Mouse (Mus musculus) spleen, adult 2 months (tissue): ENCODE measurements around the gene Rcn3.

ENCODE experiments used
- CTCF ChIP-seq: fragments of 200-500 bp; IDR thresholded peaks from 2 replicates; pipeline ENCODE4 v1.5.1; 2011; ENCODE audit warnings: mild to moderate bottlenecking, inconsistent platforms; ENCODE audit not compliant: insufficient read depth, insufficient read length, insufficient replicate concordance; ENCODE audit errors: extremely low read depth
- POLR2A ChIP-seq: fragments of 200-500 bp; IDR thresholded peaks from 2 replicates; pipeline ENCODE4 v1.6.1; 2011; ENCODE audit warnings: low read depth, low read length, inconsistent platforms

DNA sequence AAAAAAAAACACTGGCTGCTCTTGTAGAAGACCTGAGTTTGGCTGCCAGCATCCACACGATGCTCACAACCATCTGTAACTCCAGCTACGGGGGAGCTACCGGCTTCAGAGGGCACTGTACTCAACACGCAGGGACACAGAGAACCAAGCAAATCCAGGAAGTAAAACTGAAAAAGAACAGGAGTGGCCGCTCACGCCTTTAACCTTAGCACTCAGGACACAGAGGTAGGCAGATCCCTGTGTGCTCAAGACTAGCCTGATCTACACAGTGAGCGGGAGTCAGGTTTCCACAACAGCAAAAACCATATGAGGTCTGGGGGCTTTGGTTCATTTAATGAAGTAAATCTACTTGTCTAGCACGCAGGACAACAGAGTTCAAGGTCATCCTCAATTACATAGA lies 13.5 kb upstream of the Rcn3 start:
- TF ChIP-seq CTCF (no peak), POLR2A (no peak)
